Mouse (Mus musculus) heart, postnatal 36 days (tissue): Measurements from ENCODE around the gene 4921539E11Rik. TPM values are rescaled to one million over a fixed set of nuclear protein-coding genes. Genes with fewer than 3 reads are reported as not detected.

ENCODE experiments used
- DNase-seq, 2 experiments: peaks; one replicate each; pipeline ENCODE4 v3.0.0; 2021 to 2022
- intact Hi-C: fragments of 180-260 bp; cut with DNase I; formaldehyde crosslinking; loops from one replicate; pipeline ENCODE4 v1.15.1; 2025
- total RNA-seq, 2 experiments: library from RNA; stranded (reverse); gene quantifications; 2 replicates each; pipeline ENCODE4 v1.2.3; 2021

4921539E11Rik gene
- total RNA-seq, 2 experiments from 2014 or later = not detected

- intact Hi-C loops = no loop called here
- no peak for DNase-seq
Observed at GRCm38 (mm10) chr4:103247813-103248212, 42.9 kb downstream of the 4921539E11Rik start.

- intact Hi-C loops = no loop called here
Observed at GRCm38 (mm10) chr4:103247249-103247648, 43.4 kb downstream of the 4921539E11Rik start.

GRCm38 (mm10) chr4:103232156-103232555, 58.5 kb downstream of the 4921539E11Rik start:
- intact Hi-C loops = no loop called here
- DNase-seq = no peak

More at GRCm38 (mm10) chr4:103247249-103247648, 43.4 kb downstream of the 4921539E11Rik start:
- DNase-seq = no peak

GRCm38 (mm10) chr4:103222854-103223253, 67.8 kb downstream of the 4921539E11Rik start:
- no peak for DNase-seq
- intact Hi-C loops = no loop called here

- intact Hi-C loops = no loop called here
- no peak for DNase-seq
Observed at GRCm38 (mm10) chr4:103221789-103222188, 68.9 kb downstream of the 4921539E11Rik start.

- intact Hi-C loops = loop anchor here (10.0 kb wide), 2 partner anchors 126 to 724 kb away; no protein-coding TSS in a partner anchor
- no peak for DNase-seq
Observed at GRCm38 (mm10) chr4:103219011-103219410, 71.7 kb downstream of the 4921539E11Rik start.

GRCm38 (mm10) chr4:103216046-103216445, 74.6 kb downstream of the 4921539E11Rik start:
- intact Hi-C loops = loop anchor here (10.0 kb wide), 2 partner anchors 129 to 721 kb away; no protein-coding TSS in a partner anchor
- DNase-seq = no peak

GRCm38 (mm10) chr4:103214925-103215820, 75.5 kb downstream of the 4921539E11Rik start, which contains the start of gene Slc35d1:
TSS of gene Slc35d1 (minus strand) at chr4:103215164.
- intact Hi-C loops = loop anchor here (2.0 to 10.0 kb wide), 4 partner anchors 98 to 720 kb away; partner anchors contain the start of genes Mier1, Oma1 and Wdr78
- DNase-seq = peak; percentile 75 to 84

- peak in 1 of 2 experiments; percentile 75 for DNase-seq
- intact Hi-C loops = loop anchor here (2.0 to 10.0 kb wide), 4 partner anchors 98 to 720 kb away; partner anchors contain the start of genes Mier1, Oma1 and Wdr78
Observed at GRCm38 (mm10) chr4:103214498-103214924, 76.2 kb downstream of the 4921539E11Rik start.

GRCm38 (mm10) chr4:103213859-103214497, 76.7 kb downstream of the 4921539E11Rik start:
- intact Hi-C loops = loop anchor here (2.0 to 10.0 kb wide), 4 partner anchors 99 to 719 kb away; partner anchors contain the start of genes Mier1, Oma1 and Wdr78
- peak in 1 of 2 experiments; percentile 11 for DNase-seq

- DNase-seq = no peak
- intact Hi-C loops = no loop called here
Observed at GRCm38 (mm10) chr4:103208553-103208952, 82.1 kb downstream of the 4921539E11Rik start.

- DNase-seq = no peak
- intact Hi-C loops = no loop called here
Observed at GRCm38 (mm10) chr4:103203646-103204045, 87.0 kb downstream of the 4921539E11Rik start.

GRCm38 (mm10) chr4:103200046-103200445, 90.6 kb downstream of the 4921539E11Rik start:
- intact Hi-C loops = no loop called here
- DNase-seq = no peak

GRCm38 (mm10) chr4:103199086-103199485, 91.6 kb downstream of the 4921539E11Rik start:
- DNase-seq = no peak
- intact Hi-C loops = no loop called here

GRCm38 (mm10) chr4:103197401-103197800, 93.3 kb downstream of the 4921539E11Rik start:
- intact Hi-C loops = no loop called here
- DNase-seq = no peak

GRCm38 (mm10) chr4:103192421-103192820, 98.2 kb downstream of the 4921539E11Rik start:
- intact Hi-C loops = no loop called here
- no peak for DNase-seq

- DNase-seq = no peak
- intact Hi-C loops = no loop called here
Observed at GRCm38 (mm10) chr4:103188786-103189640, 101.7 kb downstream of the 4921539E11Rik start.
